Mouse (Mus musculus) lung, embryonic 16.5 days (tissue): Measurements from ENCODE around the gene Tmem54. TPM values are rescaled to one million over a fixed set of nuclear protein-coding genes. Genes with fewer than 3 reads are reported as not detected.

Experiments used
- ATAC-seq: fragments of 200-750 bp; cut with Nextera tagmentation; 2 replicates; pipeline ENCODE4 v1.8.0; 2017; ENCODE audit warnings: low read depth, mild to moderate bottlenecking, moderate library complexity
- H3K27ac ChIP-seq: fragments of 300-500 bp; sonication (generic); 2 replicates; pipeline ENCODE4 v1.5.1; 2014; ENCODE audit warnings: mild to moderate bottlenecking, control low read depth, low read length
- H3K27me3 ChIP-seq: fragments of 300-500 bp; sonication (generic); 2 replicates; pipeline ENCODE4 v1.6.1; 2014; ENCODE audit warnings: low read depth, low read length, mixed read lengths; ENCODE audit not compliant: control insufficient read depth, insufficient read depth
- H3K36me3 ChIP-seq: fragments of 300-500 bp; sonication (generic); 2 replicates; pipeline ENCODE4 v1.6.1; 2014; ENCODE audit warnings: low read length; ENCODE audit not compliant: control insufficient read depth, insufficient read depth
- H3K4me1 ChIP-seq: fragments of 300-500 bp; sonication (generic); replicated peaks from 2 replicates; pipeline ENCODE4 v1.6.1; 2014; ENCODE audit warnings: low read length, mixed read lengths; ENCODE audit not compliant: control insufficient read depth, insufficient read depth
- H3K4me2 ChIP-seq: fragments of 300-500 bp; sonication (generic); 2 replicates; pipeline ENCODE4 v1.6.1; 2014; ENCODE audit warnings: low read depth, low read length, control low read depth
- H3K4me3 ChIP-seq: fragments of 300-500 bp; sonication (generic); 2 replicates; pipeline ENCODE4 v1.5.1; 2014; ENCODE audit warnings: mild to moderate bottlenecking, low read length, control low read depth
- H3K9ac ChIP-seq: fragments of 300-500 bp; sonication (generic); 2 replicates; pipeline ENCODE4 v1.6.1; 2014; ENCODE audit warnings: low read length, control low read depth
- H3K9me3 ChIP-seq: fragments of 300-500 bp; sonication (generic); 2 replicates; pipeline ENCODE4 v1.6.1; 2016; ENCODE audit warnings: low read length; ENCODE audit not compliant: control insufficient read depth
- WGBS: fragments of 180-500 bp; shearing (Covaris S2); extraction: QIAGEN DNeasy Blood & Tissue Kit; methylation state at CpG from one replicate; pipeline ENCODE4 v1.1.7; 2014; 5-methylcytosine and 5-hydroxymethylcytosine counted together
- polyA plus RNA-seq: library from polyadenylated mRNA; unstranded; fragments of >200 nt; fragmentation: Nextera tagmentation; extraction: Ambion mirVana; gene quantifications from 2 replicates; pipeline ENCODE4 v1.2.1, GENCODE M21; 2015

Gene Tmem54
- polyA plus RNA-seq, 1 experiment from 2014 or later, result 16.3 TPM

DNA sequence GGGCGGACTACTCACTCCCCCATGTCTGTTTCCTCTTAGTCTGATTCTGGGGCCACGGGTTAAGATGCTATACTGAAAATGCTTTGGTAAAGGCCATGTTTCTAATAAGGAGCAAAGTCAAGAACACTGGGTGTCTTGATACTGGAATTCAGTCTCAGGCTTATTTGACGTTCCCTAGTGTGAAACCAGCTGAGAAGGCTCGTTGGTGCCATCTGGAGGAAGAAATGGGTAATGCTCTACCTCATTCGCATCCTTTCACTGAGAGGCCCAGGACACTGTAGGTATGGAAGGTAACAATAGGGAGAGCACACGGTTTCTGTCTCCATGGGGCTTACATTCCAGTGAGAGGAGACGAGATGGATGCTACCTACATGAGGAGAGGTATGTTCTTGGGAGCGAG, 19.3 kb upstream of the Tmem54 start:
- H3K4me3 ChIP-seq, result no peak overlapping the region
- no peaks in the 10 kb centered on the region for H3K9me3 ChIP-seq
- no peaks in the 10 kb centered on the region for H3K27me3 ChIP-seq
- H3K4me1 ChIP-seq, result peaks cover 9% of the 10 kb centered on the region
- ATAC-seq, result no peak; the same call in 1 of the 2 replicates
- no peak overlapping the region for H3K4me2 ChIP-seq
- H3K36me3 ChIP-seq, result peaks cover 10% of the 10 kb centered on the region
- 28% methylated on average over 8 of the region's 8 CpGs for WGBS
- H3K27ac ChIP-seq, result no peak overlapping the region
- no peak overlapping the region for H3K9ac ChIP-seq

- peaks cover 10% of the 10 kb centered on the region for H3K36me3 ChIP-seq
- WGBS, result 53% methylated on average over 5 of the region's 5 CpGs
- no peak overlapping the region for H3K27ac ChIP-seq
- H3K4me1 ChIP-seq, result no peaks in the 10 kb centered on the region; the same call in 1 of the 2 replicates
- H3K9me3 ChIP-seq, result no peaks in the 10 kb centered on the region
- no peak overlapping the region for H3K9ac ChIP-seq
- no peak for ATAC-seq
- no peak overlapping the region for H3K4me3 ChIP-seq
- no peak overlapping the region for H3K4me2 ChIP-seq
- H3K27me3 ChIP-seq, result no peaks in the 10 kb centered on the region
Measured at GRCm38 (mm10) chr4:129087850-129088249, 17.5 kb upstream of the Tmem54 start.

GRCm38 (mm10) chr4:129095276-129095675, 10.1 kb upstream of the Tmem54 start:
- no peak for ATAC-seq
- Histone ChIP-seq H3K4me3 (no peak overlapping the region), H3K9ac (no peak overlapping the region), H3K4me2 (no peak overlapping the region), H3K27ac (no peak overlapping the region), H3K9me3 (no peaks in the 10 kb centered on the region), H3K4me1 (no peaks in the 10 kb centered on the region), H3K27me3 (no peaks in the 10 kb centered on the region), H3K36me3 (no peaks in the 10 kb centered on the region)
- 18% methylated on average over 15 of the region's 15 CpGs for WGBS

DNA sequence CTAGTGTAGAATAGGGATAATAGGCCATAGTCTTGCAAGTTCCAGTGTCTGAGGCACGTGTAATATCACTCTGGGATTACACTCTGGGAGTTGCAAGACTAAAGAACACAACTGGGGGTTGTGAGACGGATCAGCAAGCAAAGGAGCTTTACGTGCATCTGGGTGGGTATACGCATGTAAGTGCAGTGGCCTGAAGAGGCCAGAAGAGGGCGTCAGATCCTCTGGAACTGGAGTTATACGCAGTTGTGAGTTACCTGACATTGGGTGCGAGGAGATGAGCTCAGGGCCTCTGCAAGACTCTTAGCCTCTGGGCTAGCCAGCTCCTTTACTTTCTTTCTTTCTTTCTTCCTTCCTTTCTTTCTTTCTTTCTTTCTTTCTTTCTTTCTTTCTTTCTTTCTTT, 8.3 kb upstream of the Tmem54 start:
- Histone ChIP-seq H3K9ac (no peak overlapping the region), H3K27me3 (no peaks in the 10 kb centered on the region), H3K27ac (no peak overlapping the region), H3K4me1 (no peaks in the 10 kb centered on the region), H3K4me3 (no peak overlapping the region), H3K36me3 (no peaks in the 10 kb centered on the region), H3K4me2 (no peak overlapping the region), H3K9me3 (no peaks in the 10 kb centered on the region)
- 69% methylated on average over 7 of the region's 7 CpGs for WGBS
- ATAC-seq, result no peak

DNA sequence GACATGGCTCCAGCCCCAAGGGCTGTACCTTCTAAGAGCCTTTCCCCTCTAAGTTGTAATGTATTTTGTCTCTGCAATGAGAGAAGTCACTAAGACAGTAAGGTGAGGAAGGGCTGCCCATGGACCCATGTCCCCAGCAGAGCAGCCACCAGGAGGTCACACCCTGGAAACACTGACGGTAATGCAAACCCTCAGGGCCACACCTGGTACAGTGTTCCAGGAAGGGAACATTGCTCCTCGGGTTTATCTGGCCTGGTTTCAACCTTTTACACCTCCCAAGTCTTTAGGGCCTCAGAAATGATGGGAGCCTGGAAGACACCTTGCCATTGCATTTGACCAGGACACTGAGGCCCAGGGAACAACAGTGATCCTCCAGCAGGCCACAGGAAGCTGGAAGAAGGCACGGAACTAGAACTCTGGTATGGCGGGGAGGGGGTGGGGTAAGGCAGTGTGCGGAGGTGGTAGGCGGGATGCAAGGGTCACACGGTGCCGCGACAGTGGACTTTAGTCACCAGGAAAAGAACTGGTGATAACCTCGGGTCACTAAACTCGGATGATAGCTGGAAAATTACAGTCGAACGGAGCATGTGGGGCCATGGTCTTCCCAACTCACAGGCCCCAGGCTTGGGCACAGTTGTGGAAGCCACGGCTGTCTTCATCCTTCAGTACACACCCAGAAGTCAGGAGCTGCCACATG, 3.1 kb upstream of the Tmem54 start:
- Histone ChIP-seq H3K4me2 (no peak overlapping the region), H3K36me3 (no peaks in the 10 kb centered on the region), H3K27ac (no peak overlapping the region), H3K27me3 (peaks cover 15% of the 10 kb centered on the region), H3K9me3 (no peaks in the 10 kb centered on the region), H3K4me3 (no peak overlapping the region), H3K4me1 (peaks cover 10% of the 10 kb centered on the region), H3K9ac (no peak overlapping the region)
- 57% methylated on average over 14 of the region's 14 CpGs for WGBS
- ATAC-seq, result no peak

DNA sequence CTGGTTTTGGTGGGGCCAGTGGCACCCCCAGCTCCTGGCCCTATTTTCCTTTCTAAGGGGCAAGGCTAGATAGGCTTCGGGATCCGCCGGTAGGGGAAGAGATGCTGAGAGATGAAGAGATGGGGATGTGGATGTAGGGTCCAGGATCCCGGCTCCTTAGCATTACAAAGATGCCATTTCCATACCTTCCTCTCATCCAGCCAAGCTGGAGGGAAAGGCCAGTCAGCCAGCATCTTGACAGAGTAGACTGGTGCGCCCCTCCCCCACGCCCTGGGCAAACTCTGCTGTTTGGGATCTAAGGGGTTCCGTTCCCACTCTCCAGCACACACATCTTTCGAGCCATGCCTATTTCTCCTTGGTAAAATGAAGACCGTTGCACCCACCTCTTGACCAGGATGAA, 725 bp downstream of the Tmem54 start:
- Histone ChIP-seq H3K4me2 (peak overlapping the region; percentile 51), H3K9me3 (no peaks in the 10 kb centered on the region), H3K27me3 (peaks cover 15% of the 10 kb centered on the region), H3K27ac (no peak overlapping the region), H3K9ac (peak overlapping the region; percentile 51), H3K4me3 (peak overlapping the region; percentile 44), H3K36me3 (no peaks in the 10 kb centered on the region), H3K4me1 (peaks cover 15% of the 10 kb centered on the region)
- WGBS, result 22% methylated on average over 9 of the region's 9 CpGs
- no peak for ATAC-seq

GRCm38 (mm10) chr4:129107348-129107899, 2.1 kb downstream of the Tmem54 start:
- no peak for ATAC-seq
- 45% methylated on average over 10 of the region's 10 CpGs for WGBS
- no peaks in the 10 kb centered on the region for H3K36me3 ChIP-seq
- H3K9ac ChIP-seq, result no peak overlapping the region
- peaks cover 15% of the 10 kb centered on the region for H3K27me3 ChIP-seq
- no peak overlapping the region for H3K27ac ChIP-seq
- peaks cover 21% of the 10 kb centered on the region for H3K4me1 ChIP-seq
- H3K9me3 ChIP-seq, result no peaks in the 10 kb centered on the region
- H3K4me2 ChIP-seq, result no peak overlapping the region
- no peak overlapping the region for H3K4me3 ChIP-seq

DNA sequence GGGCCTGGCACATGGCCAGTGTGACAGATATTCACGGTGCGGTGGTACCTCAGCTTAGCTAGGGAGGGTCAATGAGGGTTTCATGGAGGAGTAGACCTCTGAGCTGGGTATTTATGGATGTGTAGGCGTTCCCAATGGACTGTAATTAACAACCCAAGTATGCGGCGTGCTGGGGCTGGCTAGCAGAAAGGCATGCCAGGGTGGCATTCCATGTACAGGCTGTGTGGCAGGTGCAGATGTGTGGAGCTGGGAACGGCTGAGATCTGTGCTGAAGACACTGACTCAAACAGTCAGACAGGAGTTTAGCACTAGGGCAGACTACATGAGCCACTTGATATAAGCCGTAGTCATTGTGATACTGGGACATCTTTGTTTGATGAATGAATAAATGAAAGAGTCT, 3.3 kb downstream of the Tmem54 start:
- Histone ChIP-seq H3K4me2 (no peak overlapping the region), H3K4me3 (no peak overlapping the region), H3K4me1 (peaks cover 21% of the 10 kb centered on the region), H3K27me3 (peaks cover 15% of the 10 kb centered on the region), H3K9ac (no peak overlapping the region), H3K9me3 (no peaks in the 10 kb centered on the region; the same call in none of the 2 replicates), H3K27ac (no peak overlapping the region), H3K36me3 (no peaks in the 10 kb centered on the region)
- ATAC-seq, result no peak
- WGBS, result 82% methylated on average over 7 of the region's 7 CpGs

DNA sequence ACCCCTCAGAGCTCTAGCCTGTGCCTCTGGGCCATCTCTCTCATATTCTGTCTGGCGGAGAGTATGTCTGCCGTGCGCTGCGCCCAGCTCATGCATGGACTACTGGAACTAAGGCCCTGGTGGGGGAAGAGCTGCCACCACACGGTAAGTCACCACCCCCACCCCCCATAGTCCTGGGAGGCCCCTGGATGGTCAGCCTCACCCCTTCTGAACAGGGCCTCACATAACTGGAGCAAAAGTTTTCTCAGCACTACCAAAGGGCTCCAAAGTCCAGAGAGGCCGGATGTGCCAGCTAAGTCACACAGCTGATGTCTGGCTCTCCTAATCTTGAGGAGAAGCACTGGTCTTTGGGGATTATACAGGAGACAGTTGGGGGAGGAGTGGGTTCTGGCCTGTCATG, 5.5 kb downstream of the Tmem54 start:
- H3K4me1 ChIP-seq, result peaks cover 16% of the 10 kb centered on the region
- no peaks in the 10 kb centered on the region; the same call in none of the 2 replicates for H3K9me3 ChIP-seq
- H3K9ac ChIP-seq, result no peak overlapping the region
- H3K27ac ChIP-seq, result no peak overlapping the region
- no peak overlapping the region for H3K4me2 ChIP-seq
- no peaks in the 10 kb centered on the region for H3K36me3 ChIP-seq
- ATAC-seq, result no peak
- WGBS, result 79% methylated on average over 6 of the region's 6 CpGs
- peaks cover 4% of the 10 kb centered on the region; the same call in 1 of the 2 replicates for H3K27me3 ChIP-seq
- H3K4me3 ChIP-seq, result no peak overlapping the region
